Mouse (Mus musculus): Measurements from ENCODE around the gene Syt8.

Gene Syt8

GRCm38 (mm10) chr7:142475641-142476040 is 41.0 kb downstream of the Syt8 start:
- in situ Hi-C loops (cut with MboI, MseI) = no loop called here

- in situ Hi-C loops (cut with MboI, MseI) = no loop called here
Observed at GRCm38 (mm10) chr7:142476271-142476670, 41.6 kb downstream of the Syt8 start.

DNA sequence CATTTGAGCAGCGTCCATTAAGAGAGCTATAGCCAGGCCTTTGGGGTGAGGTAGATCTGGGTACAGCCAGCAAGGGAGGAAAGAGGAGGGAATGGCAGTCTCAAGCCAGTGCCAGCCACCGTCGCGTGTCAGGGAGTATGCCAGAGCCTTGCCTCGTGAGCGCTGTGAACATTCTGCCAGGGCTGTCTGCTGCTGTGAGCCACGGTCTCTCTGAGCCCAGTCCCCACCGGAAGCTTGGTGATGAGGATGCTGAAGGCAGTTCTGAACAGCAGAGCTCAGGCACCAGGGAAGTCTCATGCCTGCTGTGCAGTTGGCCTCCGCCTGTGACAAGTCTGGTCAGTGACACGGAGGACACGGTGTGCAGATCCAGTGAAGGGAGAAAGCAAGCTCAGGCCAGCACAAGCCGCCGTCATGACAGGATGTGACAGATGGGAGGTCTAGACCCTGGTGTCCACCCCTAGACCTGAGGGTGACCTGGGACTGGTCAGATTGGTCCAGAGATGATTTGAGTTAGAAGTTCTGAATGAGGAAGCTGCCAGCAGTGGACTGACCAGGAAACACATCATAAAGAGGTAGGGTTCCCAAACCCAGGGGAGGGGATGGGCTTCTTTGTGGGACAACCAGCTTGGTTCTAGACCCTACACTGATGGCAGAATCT is 42.3 kb downstream of the Syt8 start:
- in situ Hi-C loops (cut with MboI, MseI) = no loop called here

DNA sequence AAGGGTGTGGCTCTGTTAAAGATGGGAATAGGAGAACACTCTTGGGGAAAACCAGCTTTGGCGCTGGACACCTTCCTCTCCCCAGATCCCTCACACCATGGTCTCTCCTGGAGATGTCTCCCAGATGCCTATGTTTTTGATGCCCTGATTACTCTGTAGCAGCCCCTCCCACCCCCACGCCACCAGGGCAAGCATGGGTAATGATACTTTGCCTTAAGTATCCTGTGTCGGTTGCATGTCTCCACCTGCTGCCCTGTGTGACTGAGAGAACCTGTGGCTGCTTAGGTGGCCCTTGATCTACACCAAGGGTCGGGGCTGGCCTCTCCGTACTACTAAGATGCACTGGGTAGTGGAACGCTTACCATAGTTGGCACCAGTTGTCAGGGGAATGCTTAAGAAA is 43.4 kb downstream of the Syt8 start:
- in situ Hi-C loops (cut with MboI, MseI) = no loop called here

DNA sequence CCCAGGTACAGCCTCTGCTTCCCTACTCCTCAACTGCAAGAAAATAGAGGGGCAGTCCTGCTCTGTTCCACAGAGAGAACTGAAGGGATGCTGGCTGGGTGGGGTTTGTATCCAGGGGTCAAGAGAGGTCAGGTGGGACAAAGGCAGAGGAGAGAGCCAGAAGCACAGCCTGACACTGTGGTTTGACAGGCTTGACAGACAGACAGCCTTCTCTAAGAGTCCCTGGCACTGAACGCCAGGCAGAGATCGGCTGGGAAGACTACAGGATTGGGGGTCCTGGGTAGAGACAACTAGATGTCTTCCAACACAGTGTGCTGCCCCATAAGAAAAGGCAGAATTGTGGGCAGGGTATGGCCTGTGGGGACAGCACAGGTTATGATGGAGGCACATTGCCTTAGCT is 43.9 kb downstream of the Syt8 start:
- in situ Hi-C loops (cut with MboI, MseI) = no loop called here

- in situ Hi-C loops (cut with MboI, MseI) = no loop called here
Observed at GRCm38 (mm10) chr7:142479307-142479706, 44.7 kb downstream of the Syt8 start.

DNA sequence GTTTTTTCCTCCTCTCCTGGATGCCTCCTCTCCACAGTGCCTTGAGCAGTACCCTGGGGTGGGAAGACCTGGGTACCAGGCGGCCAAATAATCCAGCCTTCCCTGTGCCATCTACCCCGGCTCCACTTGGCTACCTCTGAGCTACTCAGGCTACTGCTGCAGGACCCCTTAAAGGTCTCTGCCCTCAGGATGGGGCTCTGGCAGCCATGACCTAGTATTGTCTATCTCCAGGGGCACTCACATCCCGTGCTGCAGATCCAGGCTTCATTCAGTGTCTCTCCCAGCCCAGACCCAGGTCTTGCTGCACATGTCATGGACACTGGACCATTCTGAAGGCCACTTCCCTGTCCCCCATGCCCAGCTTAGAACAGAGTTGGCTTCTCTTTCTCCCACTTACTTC is 45.2 kb downstream of the Syt8 start:
- in situ Hi-C loops (cut with MboI, MseI) = no loop called here

GRCm38 (mm10) chr7:142480661-142481060 is 46.0 kb downstream of the Syt8 start:
- in situ Hi-C loops (cut with MboI, MseI) = no loop called here

- in situ Hi-C loops (cut with MboI, MseI) = no loop called here
Observed at GRCm38 (mm10) chr7:142481186-142481567, 46.5 kb downstream of the Syt8 start.

DNA sequence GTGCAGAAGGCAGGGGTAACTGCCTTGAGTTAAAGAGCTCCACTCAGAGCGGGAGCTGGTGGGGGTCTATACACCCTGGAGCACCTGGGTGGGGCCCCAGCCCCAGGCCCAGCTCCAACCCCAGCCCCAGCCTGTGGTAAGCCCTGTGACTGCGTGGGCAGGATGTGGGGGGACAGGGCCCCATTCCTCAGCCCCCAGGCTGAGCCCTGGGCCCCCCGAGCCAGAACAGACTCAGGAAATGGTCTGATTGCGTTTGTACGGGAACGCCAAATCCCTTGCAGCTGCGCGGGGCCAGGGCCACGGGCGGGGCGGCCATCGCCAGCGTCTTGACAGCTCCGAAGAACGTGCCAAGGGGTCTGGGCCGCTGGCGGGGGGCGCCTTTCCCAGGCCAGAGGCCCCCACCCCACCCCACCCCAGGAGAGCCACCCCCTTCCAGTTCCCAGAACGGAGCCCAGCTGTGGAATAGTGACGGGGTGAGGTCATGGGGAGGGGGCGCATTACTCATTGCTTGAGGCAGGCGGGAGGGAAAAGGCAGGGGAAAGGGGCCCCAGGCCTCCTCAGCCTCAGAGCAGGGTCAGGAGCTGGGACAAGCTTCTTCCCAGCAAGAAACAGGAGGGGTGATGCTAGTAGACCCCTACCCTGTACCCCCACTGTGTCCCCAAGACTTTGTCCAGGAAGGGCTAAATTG is 47.1 kb downstream of the Syt8 start:
- in situ Hi-C loops (cut with MboI, MseI) = no loop called here

- in situ Hi-C loops (cut with MboI, MseI) = no loop called here
Observed at GRCm38 (mm10) chr7:142482256-142482609, 47.6 kb downstream of the Syt8 start.

GRCm38 (mm10) chr7:142483136-142483535 is 48.5 kb downstream of the Syt8 start:
- in situ Hi-C loops (cut with MboI, MseI) = no loop called here

GRCm38 (mm10) chr7:142484780-142485179 is 50.1 kb downstream of the Syt8 start:
- in situ Hi-C loops (cut with MboI, MseI) = no loop called here

DNA sequence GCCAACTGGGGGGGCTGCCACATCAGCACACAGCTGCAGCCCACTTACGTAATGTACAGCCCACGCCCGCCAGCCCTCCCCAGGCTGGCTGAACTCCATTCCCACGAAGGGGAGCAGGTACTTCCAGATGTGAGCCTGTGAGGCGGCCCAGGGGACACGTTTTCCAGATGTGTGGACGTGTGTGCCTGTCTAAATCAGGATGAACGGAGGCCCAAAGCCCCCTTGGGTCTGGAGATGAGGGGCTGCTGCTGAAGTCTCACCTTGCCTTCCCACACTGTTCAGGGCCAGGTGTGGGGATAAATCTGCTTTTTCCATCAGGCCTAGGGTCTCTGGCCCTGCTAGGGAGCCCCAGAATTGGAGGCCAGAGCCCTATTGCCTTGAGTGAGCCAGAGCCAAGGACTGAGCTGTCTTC is 52.1 kb downstream of the Syt8 start:
- in situ Hi-C loops (cut with MboI, MseI) = no loop called here

DNA sequence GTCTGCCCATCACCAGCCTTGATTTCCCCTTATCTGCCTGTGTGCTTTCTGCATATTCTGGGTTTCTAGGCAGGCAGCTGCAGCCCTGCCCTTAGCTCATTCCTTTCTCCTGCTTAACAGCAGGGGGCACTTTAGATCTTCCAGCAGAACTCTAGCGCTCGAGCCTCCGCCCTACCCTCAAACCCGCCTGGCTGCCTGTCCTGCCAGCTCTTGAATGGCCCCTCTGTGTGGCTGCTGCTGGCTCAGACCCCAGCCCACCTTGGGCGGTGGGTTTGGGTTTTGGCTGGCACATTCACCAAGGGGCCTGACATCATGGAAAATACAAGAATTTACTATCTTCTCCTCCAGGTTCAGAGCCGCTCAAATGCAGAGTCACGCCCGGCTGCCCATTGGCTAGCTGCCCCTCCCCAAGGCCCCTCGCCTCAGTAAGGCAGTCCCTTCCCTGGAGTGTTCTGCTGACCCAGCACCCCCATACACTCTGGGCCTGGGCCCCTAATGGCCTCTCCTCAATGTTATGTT is 52.8 kb downstream of the Syt8 start:
- in situ Hi-C loops (cut with MboI, MseI) = no loop called here

GRCm38 (mm10) chr7:142488053-142488452 is 53.4 kb downstream of the Syt8 start:
- in situ Hi-C loops (cut with MboI, MseI) = no loop called here

All from T-helper 2 cell (primary cell).